9 mouse cellular contexts compared by ENCODE assay signal in the genomic region with DNA sequence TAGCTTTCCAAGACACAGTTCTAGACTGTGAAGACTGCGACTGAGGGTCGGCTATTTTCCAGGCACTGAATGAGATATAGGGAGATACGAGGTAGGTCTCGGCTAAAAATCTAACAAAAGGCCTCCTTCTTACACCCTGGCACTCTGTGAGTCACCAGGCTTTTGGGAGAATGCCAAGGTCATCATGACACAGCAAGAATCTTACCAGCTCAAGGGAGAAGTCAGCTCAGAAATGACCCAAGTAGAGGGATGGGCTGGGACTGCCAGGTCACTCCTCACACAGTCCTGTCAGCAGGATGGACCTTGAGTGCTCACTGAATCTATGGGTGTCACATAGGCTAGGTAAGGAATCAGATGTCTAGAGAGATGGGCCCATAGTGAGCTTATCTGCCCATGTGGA. TPM values are rescaled to one million over a fixed set of nuclear protein-coding genes. Genes with fewer than 3 reads are reported as not detected.
A peak's percentile ranks its signal among the peaks of the same experiment; 100 is the strongest.
DNase-seq lines count a peak whose midpoint lies in the region; ATAC-seq lines count a peak whose summit lies in the region.
"Had no signal": no experiment of that assay in that cellular context is flagged by ENCODE, and none has a peak within 500 bp of the region (broad histone marks: within the 10 kb centered on the region; RNA-seq: fewer than 3 reads in every experiment).

No protein-coding gene starts in this region.

- 85% methylated on average over 4 of the region's 4 CpGs for WGBS in forebrain, embryonic 15.5 days

- no peaks in the 10 kb centered on the region for H3K36me3 ChIP-seq in forebrain, embryonic 15.5 days
- H3K36me3 ChIP-seq: limb, embryonic 15.5 days had no signal

- no peak overlapping the region for H3K4me3 ChIP-seq in forebrain, embryonic 15.5 days
- H3K4me3 ChIP-seq: limb, embryonic 15.5 days had no signal

- H3K4me1 ChIP-seq in forebrain, embryonic 15.5 days: peaks cover 6% of the 10 kb centered on the region

- no peak overlapping the region for H3K4me2 ChIP-seq in forebrain, embryonic 15.5 days (replicated peaks)
- H3K4me2 ChIP-seq: limb, embryonic 15.5 days had no signal

- no peaks in the 10 kb centered on the region for H3K9me3 ChIP-seq in forebrain, embryonic 15.5 days
- H3K9me3 ChIP-seq: limb, embryonic 15.5 days had no signal

- H3K27me3 ChIP-seq in forebrain, embryonic 15.5 days: no peaks in the 10 kb centered on the region
- H3K27me3 ChIP-seq: limb, embryonic 15.5 days had no signal

- no peak overlapping the region for H3K9ac ChIP-seq in forebrain, embryonic 15.5 days (replicated peaks)
- H3K9ac ChIP-seq: limb, embryonic 15.5 days had no signal

- ATAC-seq in forebrain, embryonic 15.5 days (replicated peaks): no peak

- peak; percentile 82 for DNase-seq in MEL-GATA-1-ER (ENCODE audit: extremely low read depth, low read depth)
- DNase-seq in adrenal gland, postnatal 14 days: peak; percentile 87
- peak; percentile 23 to 28 for DNase-seq in heart, postnatal 36 days
- DNase-seq in lung, postnatal 36 days: peak; percentile 82
- DNase-seq in left cerebral cortex, postnatal 10 days (ENCODE audit: extremely low spot score in 1 of 2, low spot score in 2 of 2): no peak
- DNase-seq in frontal cortex, postnatal 10 days (ENCODE audit: low spot score in 2 of 2): no peak
- no peak for DNase-seq in frontal cortex, adult 2 months (ENCODE audit: extremely low spot score in 1 of 2, low spot score in 1 of 2)

- intact Hi-C loops in heart, postnatal 36 days (cut with DNase I): no loop called here
- intact Hi-C loops in left cerebral cortex, postnatal 10 days (cut with DNase I): no loop called here

- no peak overlapping the region for H3K27ac ChIP-seq in forebrain, embryonic 15.5 days (replicated peaks)
- H3K27ac ChIP-seq: limb, embryonic 15.5 days had no signal

RNA-seq across cellular contexts. Expression of a gene that starts 3.8 kb away (rescaled TPM):
- total RNA-seq in adrenal gland, postnatal 14 days (2021): 105 and 114 TPM in 2 replicates
- 1 to 10 TPM; 6.8 to 7.1 TPM for total RNA-seq in heart, postnatal 36 days (2021)
- total RNA-seq in left cerebral cortex, postnatal 10 days (2021): 10 to 100 TPM; 29.8 to 33.3 TPM
- polyA plus RNA-seq in forebrain, embryonic 15.5 days (2015; fragmentation: Nextera tagmentation; extraction: Ambion mirVana): 61.0 and 63.2 TPM in 2 replicates
- polyA plus RNA-seq in frontal cortex, adult 2 months (2012; rRNA removed): 30.2 and 31.8 TPM in 2 replicates

RNA-seq across cellular contexts. Expression of a gene that starts 32.1 kb away (rescaled TPM):
- 56.3 and 56.5 TPM in 2 replicates for total RNA-seq in adrenal gland, postnatal 14 days (2021)
- 10 to 100 TPM; 45.8 to 46.1 TPM for total RNA-seq in heart, postnatal 36 days (2021)
- total RNA-seq in left cerebral cortex, postnatal 10 days (2021): 10 to 100 TPM; 42.9 to 45.7 TPM
- 18.1 and 19.7 TPM in 2 replicates for polyA plus RNA-seq in forebrain, embryonic 15.5 days (2015; fragmentation: Nextera tagmentation; extraction: Ambion mirVana)
- 20.5 and 21.4 TPM in 2 replicates for polyA plus RNA-seq in frontal cortex, adult 2 months (2012; rRNA removed)

RNA-seq across cellular contexts. Expression of a gene that starts 32.1 kb away (rescaled TPM):
- total RNA-seq in adrenal gland, postnatal 14 days (2021): 26.6 and 29.7 TPM in 2 replicates
- total RNA-seq in heart, postnatal 36 days (2021): 10 to 100 TPM; 18.6 to 18.8 TPM
- total RNA-seq in left cerebral cortex, postnatal 10 days (2021): 10 to 100 TPM; 16.4 to 24.1 TPM
- 36.3 and 40.1 TPM in 2 replicates for polyA plus RNA-seq in forebrain, embryonic 15.5 days (2015; fragmentation: Nextera tagmentation; extraction: Ambion mirVana)
- polyA plus RNA-seq in frontal cortex, adult 2 months (2012; rRNA removed): 33.8 and 33.9 TPM in 2 replicates

RNA-seq across cellular contexts. Expression of a gene that starts 52.0 kb away (rescaled TPM):
- 18.9 and 21.5 TPM in 2 replicates for total RNA-seq in adrenal gland, postnatal 14 days (2021)
- 1 to 10 TPM; 4.9 to 5.7 TPM for total RNA-seq in heart, postnatal 36 days (2021)
- total RNA-seq in left cerebral cortex, postnatal 10 days (2021): 1 to 10 TPM; 2.0 to 2.4 TPM
- 6.9 and 7.0 TPM in 2 replicates for polyA plus RNA-seq in forebrain, embryonic 15.5 days (2015; fragmentation: Nextera tagmentation; extraction: Ambion mirVana)
- polyA plus RNA-seq in frontal cortex, adult 2 months (2012; rRNA removed): 4.3 and 4.8 TPM in 2 replicates

RNA-seq across cellular contexts. Expression of a gene that starts 52.2 kb away (rescaled TPM):
- total RNA-seq in adrenal gland, postnatal 14 days (2021): 49.6 and 51.5 TPM in 2 replicates
- 10 to 100 TPM; 67.7 to 70.3 TPM for total RNA-seq in heart, postnatal 36 days (2021)
- 10 to 100 TPM; 58.7 to 59.2 TPM for total RNA-seq in left cerebral cortex, postnatal 10 days (2021)
- polyA plus RNA-seq in forebrain, embryonic 15.5 days (2015; fragmentation: Nextera tagmentation; extraction: Ambion mirVana): 68.4 and 69.0 TPM in 2 replicates
- polyA plus RNA-seq in frontal cortex, adult 2 months (2012; rRNA removed): 68.4 and 73.3 TPM in 2 replicates

Comparison
In these comparisons a context has a peak if more than half of its experiments do, and no peak if none do; other contexts are left out.
1. DNase-seq: peak in MEL-GATA-1-ER (single experiment), adrenal gland, postnatal 14 days (single experiment), heart, postnatal 36 days (2 of 2) and lung, postnatal 36 days (single experiment); none in left cerebral cortex, postnatal 10 days (0 of 2), frontal cortex, postnatal 10 days (0 of 2) and frontal cortex, adult 2 months (0 of 2).